Mouse (Mus musculus): ENCODE data around the gene Pigs.

DNA sequence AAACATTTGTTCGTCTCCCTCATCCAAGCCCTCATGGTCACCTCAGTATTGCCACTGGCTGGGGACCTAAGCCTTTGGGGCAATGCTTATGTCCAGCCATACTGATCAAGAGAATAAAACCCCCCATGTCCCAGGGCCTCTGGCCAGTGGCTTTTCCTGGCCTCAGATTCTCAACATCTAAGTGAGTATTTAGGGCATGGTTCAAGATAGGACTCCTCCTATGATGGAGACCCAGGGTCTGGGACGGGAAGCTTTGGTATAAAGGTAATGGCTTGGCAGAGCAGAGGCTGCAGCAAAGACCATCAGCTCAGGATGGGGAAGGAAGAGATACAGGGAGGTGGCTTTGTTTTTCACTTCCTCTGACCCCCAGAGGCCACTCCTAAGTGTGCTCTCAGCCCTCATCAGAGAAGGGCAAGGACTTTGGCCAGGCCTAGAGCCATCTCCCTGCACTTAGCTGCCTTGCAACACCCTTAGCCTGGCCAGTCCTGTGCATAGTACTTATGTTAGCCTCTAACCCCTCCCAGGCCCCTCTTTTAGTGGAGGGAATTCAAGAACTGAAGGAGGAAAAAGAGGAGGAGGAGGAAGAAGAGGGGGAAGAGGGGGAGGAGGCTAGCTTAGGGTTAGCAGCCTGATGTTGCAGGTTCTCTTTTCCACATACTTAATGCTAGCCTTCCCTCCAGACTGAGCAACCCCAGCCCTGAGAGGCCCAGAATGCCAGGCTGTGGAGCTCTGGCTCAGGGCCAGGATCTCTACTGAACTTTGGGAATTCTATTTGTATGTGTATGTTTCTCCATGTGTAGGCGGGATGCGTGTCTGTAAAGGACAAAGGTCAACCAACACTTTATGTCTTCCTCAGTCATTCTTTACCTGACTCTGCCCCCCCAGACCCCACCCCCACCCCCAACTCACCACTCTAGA lies 21.5 kb downstream of the Pigs start:
- TF ChIP-seq CTCF (IDR thresholded peaks at IDR 0.05; ENCODE audit: extremely low read depth, insufficient read depth, low read length) (no peak), POLR2A (IDR thresholded peaks at IDR 0.05; ENCODE audit: extremely low read depth, insufficient read depth, low read length) (no peak)

Measured in cortical plate, adult 2 months (tissue).